Mouse (Mus musculus): ENCODE measurements around the gene Exph5.

DNA sequence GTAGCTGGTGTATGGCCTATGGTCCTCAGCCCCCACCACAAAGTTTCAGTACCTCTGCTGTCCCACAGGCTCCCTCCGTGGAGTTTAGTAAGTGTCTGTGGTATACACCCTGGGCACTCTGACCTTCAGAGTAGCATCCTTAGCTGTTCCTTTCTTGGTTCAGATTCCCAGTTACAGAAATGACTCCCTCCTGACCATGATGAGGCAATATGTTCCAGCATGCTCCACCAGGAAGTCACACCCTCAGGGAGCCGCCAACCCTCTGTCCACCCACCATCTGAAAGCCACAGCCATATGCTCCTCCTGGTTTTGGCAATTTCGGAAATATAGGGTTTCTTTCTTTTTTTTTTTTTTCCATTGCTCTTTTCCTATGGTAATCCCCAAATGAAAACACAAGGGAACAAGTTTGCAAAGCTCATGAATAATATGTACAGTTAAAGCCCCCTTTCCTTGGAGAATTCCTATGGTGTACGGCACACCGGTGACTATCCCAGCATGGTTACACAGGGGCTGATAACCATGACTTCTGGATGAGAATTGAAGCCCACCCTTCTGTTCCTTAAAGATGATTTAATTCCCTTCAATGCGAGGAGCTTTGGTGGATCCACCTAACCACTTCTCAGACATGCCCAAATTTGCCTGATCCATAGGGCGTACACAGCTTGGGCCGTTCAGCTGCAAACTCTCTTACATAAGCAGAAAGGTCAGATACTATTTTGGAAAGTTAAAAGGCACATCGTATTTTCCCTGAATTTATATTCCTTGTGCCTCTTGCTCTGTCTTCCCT is 43.4 kb downstream of the Exph5 start:
- no peak for TF ChIP-seq CTCF (IDR thresholded peaks at IDR 0.05; ENCODE audit: borderline replicate concordance, insufficient read depth, low read depth, low read length)
- TF ChIP-seq POLR2A (IDR thresholded peaks at IDR 0.05; ENCODE audit: borderline replicate concordance, insufficient read depth, low read length) = peak; percentile 69; the same call in 1 of the 2 replicates

Measured in cerebellum, adult 2 months (tissue).